Mouse (Mus musculus) mature B cell (primary cell): ENCODE measurements around the gene Inava.

Experiments
- in situ Hi-C: fragments of 300-500 bp; cut with MboI; formaldehyde crosslinking; loops from 2 replicates; pipeline ENCODE4 v1.14.3; 2019

Inava gene

DNA sequence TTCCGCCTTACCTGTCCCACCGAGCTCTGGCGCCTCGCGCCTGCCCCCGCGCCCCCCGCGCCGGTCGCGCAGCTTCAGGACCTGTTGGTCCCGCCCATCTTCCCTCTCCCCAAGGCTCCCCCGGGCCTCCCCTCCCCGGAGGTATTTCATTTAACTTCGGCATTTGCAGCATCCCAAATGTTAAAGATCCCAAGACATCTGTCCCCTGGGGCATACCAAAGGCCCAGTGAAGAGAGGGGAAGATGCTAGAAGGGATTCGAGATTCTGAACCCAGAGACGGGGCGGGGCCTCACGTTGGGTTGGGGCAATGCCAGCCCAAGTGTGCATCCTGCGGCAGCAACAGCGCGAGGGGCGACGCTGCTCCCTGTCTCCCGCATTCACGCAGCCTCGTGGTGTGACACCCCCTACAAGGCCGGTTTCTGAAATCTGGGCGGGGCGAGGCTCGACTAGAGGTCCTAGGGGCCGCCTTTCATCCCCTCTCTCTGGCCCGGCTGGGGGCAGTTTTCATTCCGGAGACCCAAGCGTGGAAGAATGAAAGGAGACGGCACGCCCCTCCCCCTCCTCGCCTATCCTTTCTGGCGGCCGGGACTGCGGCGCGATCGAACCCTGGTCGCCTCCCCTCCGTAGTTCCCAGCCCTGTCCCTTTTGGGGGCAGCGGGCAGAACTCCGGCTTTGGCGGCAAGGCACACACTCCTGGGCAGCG, at the start of gene Inava:
Gene Inava, minus strand, starts transcription at position 373 of the 703 bp plus-strand sequence.
- in situ Hi-C loops = no loop called here

- in situ Hi-C loops = no loop called here
Observed at GRCm38 (mm10) chr1:136277366-136277765, 43.3 kb upstream of the Inava start.

GRCm38 (mm10) chr1:136268224-136268623, 34.2 kb upstream of the Inava start:
- in situ Hi-C loops = no loop called here

DNA sequence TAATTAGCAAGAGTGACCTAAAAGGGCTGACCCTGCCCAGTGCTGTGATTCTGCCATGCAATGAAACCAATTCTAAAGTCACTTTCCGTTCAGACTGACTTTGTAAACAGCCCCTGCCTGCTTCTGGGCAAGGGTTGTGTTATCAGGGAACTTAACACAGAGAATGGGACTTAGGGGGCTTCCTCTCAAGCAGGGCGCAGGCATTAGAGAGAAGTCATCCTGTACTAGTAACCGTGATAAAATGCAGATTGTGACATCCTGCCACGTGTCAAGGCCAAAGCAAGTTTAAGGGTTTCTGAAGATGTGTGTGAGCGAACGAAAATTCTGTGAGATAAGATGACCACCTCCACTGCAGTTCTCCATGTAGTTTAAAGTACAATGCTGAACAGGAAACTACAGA, 32.1 kb upstream of the Inava start:
- in situ Hi-C loops = no loop called here

DNA sequence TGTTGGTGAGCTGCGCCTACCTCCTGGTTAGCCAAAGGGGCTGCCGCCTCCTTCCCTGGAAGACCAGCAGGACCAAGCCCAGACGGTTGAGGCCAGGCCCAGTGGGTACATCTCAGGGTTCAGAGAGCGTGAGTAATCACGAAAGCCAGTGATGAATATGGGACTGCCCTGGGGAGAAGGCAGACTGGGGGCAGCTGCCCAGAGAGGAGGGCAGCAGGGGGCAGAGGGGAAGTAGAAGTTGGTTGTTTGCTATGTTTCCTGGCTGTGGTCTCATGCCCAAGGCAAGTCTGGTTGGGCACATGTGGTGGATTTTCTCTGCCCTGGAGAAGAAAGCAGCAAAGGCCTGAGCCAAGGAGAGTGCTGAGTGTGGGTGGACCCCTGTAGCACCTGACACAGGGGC, 29.3 kb upstream of the Inava start:
- in situ Hi-C loops = no loop called here

- in situ Hi-C loops = no loop called here
Observed at GRCm38 (mm10) chr1:136260635-136261238, 26.7 kb upstream of the Inava start, which contains the start of gene Gpr25. Gene Gpr25, minus strand, starts transcription at chr1:136260873.

DNA sequence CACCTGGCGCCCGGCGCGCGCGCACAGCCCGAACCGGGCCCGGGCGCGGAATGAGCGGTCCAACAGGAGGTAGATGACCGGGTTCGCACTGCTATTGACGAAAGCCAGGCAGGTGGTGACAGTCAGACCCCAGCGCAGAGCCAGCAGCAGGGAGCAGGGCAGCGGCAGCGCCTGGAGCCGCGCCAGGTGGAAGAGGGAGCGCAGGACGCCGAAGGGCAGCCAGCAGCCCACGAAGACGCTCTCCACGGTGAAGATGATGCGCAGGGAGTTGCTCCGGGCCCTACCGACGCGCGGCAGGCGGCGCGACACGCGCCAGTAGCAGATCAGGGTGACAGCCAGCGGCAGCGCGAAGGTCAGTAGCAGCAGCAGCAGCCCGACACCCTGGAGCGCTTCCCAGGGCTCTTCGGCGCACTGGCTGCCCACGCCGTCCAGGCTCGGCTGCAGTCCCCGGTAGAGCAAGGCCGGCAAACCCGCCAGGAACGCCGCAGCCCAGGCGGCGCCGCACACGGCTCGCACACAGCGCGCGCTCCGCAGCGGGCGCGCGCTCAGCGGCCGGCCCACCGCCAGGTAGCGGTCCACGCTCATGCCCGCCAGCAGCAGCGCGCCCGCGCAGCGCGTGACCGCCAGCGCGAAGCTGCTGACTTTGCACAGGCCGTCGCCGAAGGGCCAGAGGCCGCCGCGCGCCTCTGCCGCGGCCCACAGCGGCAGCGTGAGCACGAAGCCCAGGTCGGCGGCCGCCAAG, 26.0 kb upstream of the Inava start:
- in situ Hi-C loops = no loop called here

GRCm38 (mm10) chr1:136259543-136259892, 25.5 kb upstream of the Inava start:
- in situ Hi-C loops = no loop called here

DNA sequence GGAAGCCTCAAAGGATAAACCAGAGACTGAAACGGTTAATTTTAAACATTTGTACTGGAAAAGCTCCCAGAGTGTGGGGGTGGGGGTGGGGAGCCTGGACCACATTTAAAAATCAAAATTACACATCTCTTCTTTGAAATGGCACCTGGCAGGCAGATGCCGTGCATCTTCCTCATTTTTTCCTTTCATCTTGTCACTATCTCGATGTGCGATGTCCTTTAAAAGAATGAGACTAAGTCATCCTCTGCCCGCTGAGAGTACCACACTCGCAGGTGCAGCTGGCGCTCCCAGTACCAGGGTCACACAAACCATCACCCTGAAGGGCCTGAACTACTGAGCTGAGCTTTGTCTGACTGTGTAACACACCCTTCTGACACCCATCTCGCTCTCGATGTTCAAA, 24.4 kb upstream of the Inava start:
- in situ Hi-C loops = no loop called here

DNA sequence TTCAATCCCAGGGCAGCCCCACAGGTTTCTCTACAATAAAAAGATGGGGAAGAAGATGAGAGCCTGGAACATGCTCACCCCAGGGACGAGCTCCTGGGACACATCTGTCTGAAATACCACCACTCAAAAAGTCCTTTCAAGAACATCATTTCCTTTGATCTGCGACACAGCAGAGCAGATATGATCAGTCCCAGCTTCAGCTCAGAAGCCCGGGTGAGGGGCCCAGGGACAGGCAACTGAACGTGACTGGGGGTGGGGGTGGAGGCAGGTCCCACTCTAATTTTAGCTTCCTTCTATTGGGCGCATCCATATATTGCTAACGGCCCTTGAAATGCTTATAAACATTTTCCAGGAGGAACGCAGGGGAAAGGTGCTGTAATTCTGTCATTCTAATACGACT, 21.6 kb upstream of the Inava start:
- in situ Hi-C loops = no loop called here

- in situ Hi-C loops = no loop called here
Observed at GRCm38 (mm10) chr1:136255174-136255573, 21.1 kb upstream of the Inava start.

DNA sequence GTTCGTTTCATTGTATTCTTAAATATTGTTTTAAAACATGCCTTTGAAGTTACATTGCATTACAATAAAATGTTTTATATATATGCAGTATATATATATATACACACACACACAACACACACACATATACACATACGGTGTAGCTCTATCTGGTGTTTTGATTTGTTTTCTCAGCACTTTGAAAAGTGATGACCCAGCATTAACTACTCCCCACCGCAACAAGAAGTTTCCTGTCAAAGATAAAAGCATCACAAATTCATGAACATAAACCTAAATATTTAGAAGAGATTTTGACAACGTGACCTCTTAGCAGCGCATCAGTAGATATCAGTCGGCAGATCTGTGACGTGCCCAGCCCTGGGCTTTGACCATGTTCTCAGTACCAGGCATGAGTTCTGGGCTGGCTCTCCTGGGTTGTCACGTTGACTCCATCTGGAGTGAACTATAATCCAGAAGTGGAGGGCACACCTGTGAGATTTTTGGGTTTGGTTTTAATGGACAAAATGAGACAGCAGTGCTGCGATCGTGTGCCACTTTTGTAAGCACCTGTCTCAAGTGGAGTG, 20.5 kb upstream of the Inava start:
- in situ Hi-C loops = no loop called here

DNA sequence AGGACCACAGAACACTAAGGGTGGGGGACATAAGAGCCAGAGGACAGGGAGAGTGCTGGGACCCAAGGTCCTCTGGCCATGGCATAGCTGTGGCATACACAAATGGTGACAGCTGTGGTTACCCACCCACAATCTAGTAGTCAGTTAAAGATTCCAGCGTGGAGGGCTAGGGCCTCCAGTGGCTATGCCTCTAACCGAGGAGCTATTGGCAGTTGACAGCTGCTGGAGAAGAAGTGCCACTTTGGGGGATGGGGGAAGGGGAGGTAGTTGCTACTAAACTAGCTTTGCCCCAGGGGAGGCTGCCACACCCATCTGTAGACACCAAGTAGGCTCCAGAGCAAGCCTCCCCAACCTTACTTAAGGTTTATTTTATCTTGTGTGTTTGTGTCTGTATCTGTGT, 19.4 kb upstream of the Inava start:
- in situ Hi-C loops = no loop called here

DNA sequence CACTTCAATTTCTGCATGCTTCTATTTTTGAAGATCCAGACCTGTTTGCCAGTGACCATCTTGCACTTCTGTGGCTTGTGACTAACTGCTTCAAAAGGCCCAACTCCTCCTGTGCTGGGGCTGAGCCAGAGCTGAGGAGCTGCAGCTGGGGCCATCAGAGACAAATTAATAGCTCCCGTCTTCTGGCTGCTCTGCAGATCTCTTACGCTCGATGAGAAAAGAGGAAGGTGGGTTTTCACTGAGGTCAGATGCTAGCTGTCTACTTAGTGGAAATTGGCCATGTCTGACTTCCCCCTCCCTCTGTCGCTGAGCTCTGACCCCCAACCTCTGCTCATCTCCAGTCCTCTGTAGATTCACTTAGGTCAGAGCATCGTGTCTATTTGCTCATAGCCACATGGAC, 15.6 kb upstream of the Inava start:
- in situ Hi-C loops = no loop called here

- in situ Hi-C loops = no loop called here
Observed at GRCm38 (mm10) chr1:136247393-136247792, 13.3 kb upstream of the Inava start.

GRCm38 (mm10) chr1:136244469-136244868, 10.4 kb upstream of the Inava start:
- in situ Hi-C loops = no loop called here

DNA sequence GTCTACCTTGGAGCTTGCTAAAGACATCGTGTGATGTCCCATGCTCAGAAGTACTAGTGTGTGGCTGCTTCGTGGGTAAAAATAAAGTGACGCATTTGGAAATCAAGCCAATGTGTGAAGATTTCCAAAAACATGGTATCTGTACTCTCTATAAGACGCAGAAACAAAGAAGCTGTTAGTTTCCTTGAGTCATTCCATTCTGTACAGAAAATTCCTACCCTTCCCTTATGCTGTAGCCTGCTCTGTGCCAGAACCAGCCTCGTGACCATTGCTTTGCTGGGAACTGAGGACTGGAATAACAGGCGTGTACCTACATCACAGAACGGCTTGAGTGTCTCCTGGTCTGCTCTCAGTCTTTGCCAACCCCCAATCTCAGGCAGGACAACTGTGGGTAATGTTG, 7.7 kb upstream of the Inava start:
- in situ Hi-C loops = no loop called here

DNA sequence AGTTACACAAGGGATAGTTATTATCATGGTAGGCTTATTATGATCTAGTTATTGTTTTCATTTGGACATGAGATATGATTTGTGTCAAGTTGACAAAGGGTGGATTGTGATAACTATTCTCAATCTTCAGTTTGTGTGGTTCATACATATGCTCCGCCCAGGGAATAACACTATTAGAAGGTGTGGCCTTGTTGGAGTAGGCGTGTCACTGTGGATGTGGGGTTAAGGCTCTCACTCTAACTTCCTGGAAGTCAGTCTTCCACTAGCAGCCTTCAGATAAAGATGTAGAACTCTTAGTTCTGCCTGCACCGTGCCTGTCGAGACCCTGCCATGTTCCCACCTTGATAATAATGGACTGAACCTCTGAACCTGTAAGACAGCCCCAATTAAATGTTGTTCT, 4.4 kb upstream of the Inava start:
- in situ Hi-C loops = no loop called here

DNA sequence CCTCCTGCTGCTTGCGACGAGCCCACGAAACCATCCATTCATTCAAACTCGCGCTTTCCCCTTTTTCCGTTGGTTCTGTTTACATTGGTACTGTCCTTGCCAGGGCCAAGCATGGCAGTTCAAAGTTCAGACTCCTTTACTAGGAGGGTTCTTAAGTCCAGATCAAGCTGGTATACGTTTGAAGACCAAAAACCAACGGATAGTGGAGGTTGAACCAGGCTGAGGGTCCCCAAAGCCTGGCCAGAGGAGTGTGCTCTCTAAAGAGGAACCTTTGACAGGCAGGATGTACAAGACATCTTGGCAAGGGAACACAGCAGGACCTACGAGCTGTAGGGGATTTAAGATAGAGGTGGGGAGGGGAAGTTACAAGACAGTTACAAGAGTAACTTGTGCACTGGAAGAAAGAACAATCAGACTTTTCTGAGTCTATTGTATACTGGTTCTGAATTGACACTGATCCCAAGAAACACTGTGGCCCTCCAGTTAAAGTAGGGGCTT, 580 bp upstream of the Inava start:
- in situ Hi-C loops = no loop called here

DNA sequence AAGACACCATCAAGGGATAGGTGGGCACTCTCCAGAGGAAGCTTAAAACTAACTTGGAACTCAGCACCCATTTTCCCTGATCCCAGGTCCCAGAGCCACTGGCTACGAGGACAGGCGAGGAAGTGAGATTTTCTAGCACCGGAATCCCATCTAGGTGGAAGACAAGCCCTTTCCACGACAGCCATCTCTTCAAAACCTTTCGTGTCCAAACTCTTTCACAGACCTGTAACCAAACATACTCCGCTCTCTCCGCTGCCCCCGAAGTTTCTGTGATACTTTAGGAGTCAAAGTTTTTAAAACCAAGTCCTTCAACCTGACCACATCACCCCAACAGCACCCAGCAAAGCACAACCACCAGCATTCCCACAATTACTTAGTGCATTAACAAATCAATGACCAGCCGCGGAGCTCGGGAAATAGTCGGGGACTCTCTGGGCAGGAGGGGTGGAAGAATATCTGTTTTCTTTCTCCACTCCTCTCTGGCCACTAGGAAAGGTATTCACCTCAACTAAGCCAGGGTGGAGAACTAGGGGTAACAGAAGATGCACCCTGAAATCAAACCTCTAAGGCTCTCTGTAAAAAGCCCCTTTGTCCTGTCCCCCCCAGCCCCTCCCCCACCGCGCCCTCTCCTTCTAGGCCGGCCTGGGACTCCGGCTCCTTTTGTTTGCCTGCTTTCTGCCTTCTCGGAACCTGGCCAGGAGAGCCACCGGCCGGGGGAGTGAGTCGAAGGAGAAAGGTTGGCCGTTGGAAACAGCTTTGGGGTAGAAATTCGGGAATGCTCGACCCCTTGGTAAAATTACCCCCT, 876 bp downstream of the Inava start:
- in situ Hi-C loops = no loop called here

GRCm38 (mm10) chr1:136232285-136232926, 1.7 kb downstream of the Inava start:
- in situ Hi-C loops = no loop called here
